Mouse (Mus musculus) spleen, adult 2 months (tissue): ENCODE results near the gene Snx27.

Experiments
- CTCF ChIP-seq: fragments of 200-500 bp; IDR thresholded peaks from 2 replicates; pipeline ENCODE4 v1.5.1; 2011; ENCODE audit warnings: mild to moderate bottlenecking, inconsistent platforms; ENCODE audit not compliant: insufficient read depth, insufficient read length, insufficient replicate concordance; ENCODE audit errors: extremely low read depth
- POLR2A ChIP-seq: fragments of 200-500 bp; IDR thresholded peaks from 2 replicates; pipeline ENCODE4 v1.6.1; 2011; ENCODE audit warnings: low read depth, low read length, inconsistent platforms

GRCm38 (mm10) chr3:94526731-94527130 lies 55.8 kb downstream of the Snx27 start:
- TF ChIP-seq CTCF: no peak
- TF ChIP-seq POLR2A: no peak
